Mouse (Mus musculus) 3134 (cell line): ENCODE measurements around the gene Tex19.1.

Source experiments
- DNase-seq: peaks from one replicate; pipeline ENCODE4 v3.0.0-alpha.2; 2011; ENCODE audit warnings: low spot score; ENCODE audit not compliant: insufficient read length; ENCODE audit errors: extremely low read depth

The Tex19.1 gene

DNA sequence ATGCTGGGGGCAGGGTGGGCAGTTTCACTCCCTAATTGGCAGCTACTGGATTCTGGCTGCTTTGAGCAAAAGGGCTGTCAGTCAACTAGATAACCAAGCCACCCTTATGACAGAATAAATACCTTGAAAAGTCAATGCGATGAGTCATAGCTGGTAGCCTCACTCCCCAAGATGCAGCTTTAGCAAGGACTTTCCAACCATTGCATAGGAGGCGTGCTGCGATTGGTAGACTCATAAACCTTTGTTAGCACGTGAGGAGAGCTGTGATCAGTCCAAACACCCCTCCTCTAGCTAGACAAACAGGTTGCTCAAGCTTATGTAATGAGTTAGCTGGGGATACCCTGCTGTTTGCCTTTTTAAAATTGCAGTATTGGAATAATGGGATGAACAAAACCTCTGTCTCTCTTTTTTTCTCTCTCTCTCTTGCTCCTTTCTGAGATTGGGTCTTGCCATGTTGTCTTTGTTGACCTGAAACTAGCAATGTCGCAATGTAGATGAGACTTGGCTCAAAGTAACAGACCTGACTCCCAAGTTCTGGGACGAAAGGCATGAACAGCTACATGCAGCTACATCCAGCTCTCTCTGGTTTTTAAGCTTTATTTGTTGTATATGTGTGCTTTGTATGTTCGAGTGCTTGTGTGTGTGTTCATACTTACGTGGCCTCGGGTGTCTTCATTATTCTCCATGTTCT, 2.5 kb upstream of the Tex19.1 start:
- no peak for DNase-seq

DNA sequence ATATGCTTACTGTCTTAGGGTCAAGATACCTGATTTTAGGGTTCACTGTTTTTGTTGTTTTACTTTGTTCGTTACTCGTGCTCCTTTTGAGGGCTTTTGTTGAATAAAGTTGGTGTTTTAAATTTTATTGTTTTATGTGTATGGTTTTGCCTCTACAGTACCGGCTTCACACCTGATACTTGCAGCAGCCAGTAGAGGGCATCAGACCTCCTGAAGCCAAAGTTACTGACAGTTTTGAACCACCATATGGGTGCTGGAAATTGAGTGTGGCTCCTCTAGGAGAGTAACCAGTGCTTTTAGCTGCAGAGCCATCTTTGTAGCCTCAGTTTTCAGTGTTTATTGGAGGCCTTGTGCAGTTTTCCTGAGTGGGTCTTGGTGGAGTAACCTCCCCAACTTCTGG, 2.2 kb downstream of the Tex19.1 start:
- DNase-seq = no peak

DNA sequence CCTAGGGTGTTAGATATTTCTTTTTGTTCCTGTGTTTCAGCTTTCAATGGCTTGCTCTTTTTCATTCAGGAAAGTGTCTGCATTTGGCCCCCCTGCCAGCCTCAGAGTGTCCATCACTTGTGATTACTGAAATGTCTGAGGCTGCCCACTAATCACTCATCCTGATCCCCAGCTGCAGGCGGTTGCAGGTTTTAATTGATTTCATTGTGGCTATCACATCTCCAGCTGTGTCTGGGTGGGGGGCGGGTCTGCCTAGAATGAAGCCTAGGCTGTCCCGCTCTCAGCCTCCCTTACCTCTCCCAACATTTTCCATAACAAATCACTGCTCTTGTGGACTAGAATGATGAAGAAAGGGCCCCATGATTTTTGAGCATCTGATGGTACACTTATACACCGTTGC, 8.3 kb downstream of the Tex19.1 start:
- DNase-seq = no peak

DNA sequence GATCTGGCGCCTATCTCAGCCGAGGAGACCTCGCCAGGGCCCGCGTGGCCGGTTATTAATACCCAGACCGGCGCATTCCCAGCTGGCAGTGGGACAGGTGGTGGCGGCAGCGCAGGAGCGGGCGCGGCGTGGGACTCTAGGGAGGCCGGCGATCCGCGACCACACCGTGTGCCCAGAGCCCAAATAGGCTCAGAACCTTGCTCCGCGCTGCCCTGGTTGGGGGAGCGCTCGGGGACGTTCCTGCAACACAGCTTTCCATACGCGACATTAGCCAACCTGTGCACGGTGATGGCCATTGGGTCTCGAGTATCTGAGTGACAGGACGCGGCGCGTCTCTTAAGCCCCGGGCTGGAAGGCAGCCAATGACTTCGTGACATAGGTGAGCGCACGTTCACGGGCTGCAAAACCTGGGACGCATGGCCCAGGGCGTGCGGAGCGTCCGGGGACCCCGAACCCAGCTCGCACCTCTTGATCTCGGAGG, 10.5 kb downstream of the Tex19.1 start:
- no peak for DNase-seq

DNA sequence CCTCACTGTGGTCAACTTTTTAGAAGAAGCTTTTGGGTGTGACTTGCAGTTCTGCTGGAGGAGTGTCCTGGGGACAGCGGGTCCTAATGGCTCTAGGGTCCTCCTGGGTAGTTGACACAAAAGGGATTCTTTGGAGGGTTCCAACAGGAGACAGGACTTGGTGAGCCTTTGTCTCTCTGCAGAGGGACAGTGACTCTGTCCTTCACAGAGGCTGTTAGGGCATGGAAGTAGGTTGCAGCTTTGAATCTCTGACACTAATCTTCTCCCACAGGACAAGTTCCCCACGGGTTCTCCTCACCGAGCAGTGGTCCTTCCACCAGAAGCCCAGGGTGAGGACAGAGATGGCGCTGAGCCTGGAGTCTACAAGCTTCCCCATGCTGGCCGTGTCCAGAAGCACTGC, 14.0 kb downstream of the Tex19.1 start, which contains the start of gene Uts2r:
Gene Uts2r (plus strand): TSS at position 301 of the 400 bp plus-strand sequence.
- no peak for DNase-seq

DNA sequence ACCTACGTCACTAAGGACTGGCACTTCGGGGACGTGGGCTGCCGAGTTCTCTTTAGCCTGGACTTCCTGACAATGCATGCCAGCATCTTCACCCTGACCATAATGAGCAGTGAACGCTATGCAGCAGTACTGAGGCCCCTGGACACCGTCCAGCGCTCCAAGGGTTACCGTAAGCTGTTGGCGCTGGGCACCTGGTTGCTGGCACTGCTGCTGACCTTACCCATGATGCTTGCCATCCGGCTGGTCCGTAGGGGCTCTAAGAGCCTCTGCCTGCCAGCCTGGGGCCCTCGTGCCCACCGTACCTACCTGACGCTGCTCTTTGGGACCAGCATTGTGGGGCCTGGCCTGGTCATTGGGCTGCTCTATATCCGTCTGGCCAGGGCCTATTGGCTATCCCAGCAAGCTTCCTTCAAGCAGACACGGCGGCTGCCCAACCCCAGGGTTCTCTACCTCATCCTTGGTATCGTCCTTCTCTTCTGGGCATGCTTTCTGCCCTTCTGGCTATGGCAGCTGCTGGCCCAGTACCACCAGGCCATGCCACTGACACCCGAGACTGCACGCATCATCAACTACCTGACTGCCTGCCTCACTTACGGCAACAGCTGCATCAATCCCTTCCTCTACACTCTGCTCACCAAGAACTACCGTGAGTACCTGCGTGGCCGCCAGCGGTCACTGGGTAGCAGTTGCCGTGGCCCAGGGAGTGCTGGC, 14.8 kb downstream of the Tex19.1 start:
- no peak for DNase-seq

DNA sequence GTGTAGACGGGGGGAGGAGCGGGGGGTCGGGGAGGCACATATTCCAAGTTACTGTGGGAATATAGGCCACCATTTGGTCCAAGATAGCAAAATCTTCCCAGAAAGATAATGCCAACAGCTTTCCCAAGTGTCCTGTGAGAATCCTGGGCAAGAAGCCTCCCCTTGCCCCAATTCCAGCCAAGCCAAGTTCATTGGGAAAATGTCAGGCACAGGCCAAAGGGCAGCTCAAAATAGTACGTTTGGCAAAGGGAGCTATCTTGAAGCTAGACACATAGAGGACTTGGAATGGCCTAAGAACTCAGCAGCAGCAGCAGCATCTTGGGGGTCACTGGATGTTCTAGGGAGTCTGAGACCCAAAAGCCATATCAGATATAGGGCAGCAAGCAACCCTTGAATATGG, 17.8 kb downstream of the Tex19.1 start:
- no peak for DNase-seq

DNA sequence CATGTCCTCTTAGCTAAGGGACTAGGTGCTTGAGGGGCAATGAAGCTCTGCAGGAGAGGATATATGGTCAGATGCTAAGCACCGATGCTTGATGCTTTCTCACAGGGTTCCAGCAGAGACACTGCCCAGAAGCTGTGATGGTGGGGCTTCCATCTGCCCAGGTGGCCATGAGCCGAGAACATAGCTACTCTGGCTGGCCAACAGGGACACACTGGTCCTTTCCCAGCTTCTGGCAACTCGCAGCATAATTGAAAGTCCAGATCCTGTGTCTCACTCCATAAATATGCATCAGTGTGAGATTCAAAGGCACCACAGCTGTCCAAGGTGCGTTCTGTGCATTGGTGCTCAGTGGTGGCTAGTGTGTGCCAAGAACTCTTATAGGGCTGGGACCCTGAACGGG, 27.3 kb downstream of the Tex19.1 start:
- DNase-seq = no peak

DNA sequence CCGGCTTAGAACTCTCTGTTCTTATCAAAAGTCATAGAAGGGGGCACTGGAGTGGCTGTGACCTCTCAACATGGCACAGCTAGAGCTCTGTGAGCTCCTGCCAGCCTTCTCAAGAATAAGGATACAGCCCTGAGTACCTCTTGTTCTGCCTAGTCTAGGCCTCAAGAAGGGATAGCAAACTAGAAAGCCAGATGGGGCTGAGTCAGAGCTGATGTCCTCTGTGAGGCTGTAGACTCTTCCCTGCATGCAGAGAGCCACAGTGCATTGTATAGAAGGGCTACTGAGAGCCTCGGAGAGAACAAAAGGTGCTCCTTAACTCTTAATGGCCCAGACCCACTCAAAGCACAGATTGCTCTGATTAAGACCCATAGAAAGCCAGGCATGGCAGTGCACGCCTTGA, 28.3 kb downstream of the Tex19.1 start:
- no peak for DNase-seq

DNA sequence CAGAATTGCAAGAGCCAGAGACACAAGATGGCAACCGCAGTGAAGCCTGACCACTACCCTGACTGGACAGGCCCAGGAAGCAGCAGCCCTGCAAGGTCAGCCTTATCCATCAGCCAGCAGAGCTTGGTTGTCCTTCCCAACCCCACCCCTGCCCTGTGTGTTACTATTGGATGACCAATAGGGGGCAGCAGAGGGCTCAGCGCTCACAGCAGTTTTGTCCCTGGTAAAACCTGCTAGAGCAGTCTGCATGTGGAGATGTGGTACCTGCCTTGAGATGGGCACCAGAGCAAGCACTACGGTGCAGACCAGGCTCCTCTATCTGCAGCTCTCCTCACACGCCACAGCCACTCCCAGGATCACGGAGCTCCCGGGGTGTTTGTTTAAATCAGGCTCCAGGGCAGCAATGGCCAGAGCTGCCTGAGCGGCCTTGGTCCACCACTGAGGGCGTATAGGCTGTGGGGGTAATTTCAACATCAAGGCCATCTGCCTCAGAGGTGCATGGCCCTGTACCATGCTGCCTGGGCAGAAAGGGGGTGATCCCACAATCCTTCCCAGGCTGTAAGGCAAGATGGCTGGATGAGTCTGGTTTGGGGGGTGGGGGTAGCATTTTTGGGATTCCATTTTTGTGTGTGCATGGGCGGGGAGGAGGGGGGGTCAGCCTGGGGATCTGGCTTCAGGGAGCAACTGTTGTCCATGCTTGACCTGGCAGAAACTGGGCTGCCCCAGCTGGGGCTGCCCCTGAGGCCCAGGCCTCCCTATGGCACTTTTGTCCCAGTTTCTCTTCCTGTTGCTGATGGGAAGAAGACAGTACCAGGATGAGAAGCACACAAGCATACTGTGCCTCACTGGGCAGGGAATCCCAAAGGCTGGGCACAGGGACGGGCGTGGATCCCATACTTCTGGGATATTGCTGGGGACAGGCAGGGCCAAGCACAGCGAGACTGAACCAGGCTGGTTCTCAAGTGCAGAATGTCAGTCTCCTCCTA, 30.6 kb downstream of the Tex19.1 start:
- peak; percentile 46 for DNase-seq

DNA sequence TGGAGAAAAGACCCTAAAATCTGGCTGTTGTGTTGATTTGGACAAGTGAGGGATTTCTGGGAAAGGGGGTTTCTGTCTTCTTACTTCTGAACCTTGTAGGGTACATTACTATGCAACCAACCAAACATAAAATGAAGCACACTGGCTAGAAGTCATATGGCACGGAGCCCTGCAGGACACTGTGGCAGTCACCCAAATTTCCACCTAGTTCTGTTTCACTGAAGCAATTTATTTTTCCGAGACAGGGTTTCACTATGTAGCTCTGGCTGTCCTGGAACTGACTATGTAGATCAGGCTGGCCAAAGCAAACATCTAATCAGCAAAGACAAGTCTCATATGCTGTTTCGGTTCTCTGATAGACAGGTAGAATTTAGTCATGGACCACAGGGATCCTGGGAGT, 43.7 kb downstream of the Tex19.1 start:
- no peak for DNase-seq

DNA sequence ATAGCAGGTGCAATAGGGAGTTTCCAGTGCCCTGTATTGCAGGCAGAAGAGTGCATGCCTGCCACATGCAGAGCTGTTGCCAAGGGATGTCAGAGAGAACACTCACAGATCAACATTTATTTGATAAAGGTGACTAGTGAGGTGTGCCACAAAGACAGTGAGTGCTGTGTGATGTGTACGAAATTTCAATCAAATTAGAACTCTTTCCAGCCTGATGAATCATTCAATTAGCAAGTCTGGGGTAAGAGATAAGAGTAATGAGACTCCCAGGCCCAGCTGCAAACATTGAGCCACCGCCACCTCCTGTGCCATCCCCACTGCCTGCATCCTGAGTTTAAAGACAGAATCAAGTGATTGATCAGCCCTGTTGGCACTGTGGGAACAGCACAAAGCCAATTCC, 46.8 kb downstream of the Tex19.1 start:
- DNase-seq = no peak

DNA sequence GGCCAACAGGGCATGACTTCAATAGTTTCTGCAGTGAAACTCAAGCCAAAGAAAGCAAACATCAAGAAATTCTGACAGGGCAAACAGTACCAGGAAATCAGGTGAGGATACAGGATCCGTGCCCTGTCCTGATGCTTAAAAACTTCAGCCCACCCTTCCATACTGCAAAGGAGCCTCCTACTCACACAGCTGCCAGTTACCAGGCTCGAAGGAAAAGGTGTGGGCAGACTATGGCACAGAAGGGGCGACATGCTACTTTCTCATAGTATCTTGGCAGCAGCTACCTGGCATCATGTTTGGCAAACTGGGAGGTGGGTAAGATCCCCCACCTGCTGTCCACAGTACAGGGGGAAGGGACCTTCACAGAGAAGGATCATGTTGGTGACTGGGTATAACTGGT, 47.5 kb downstream of the Tex19.1 start:
- no peak for DNase-seq
